Mouse (Mus musculus): ENCODE data around the gene Xpo6. TPM values are rescaled to one million over a fixed set of nuclear protein-coding genes. Genes with fewer than 3 reads are reported as not detected.

Xpo6 gene
- polyA plus RNA-seq, 1 experiment: 454 TPM

- no peak within 1 kb of the TSS; the same call in 1 of the 2 replicates for H3K4me3 ChIP-seq (ENCODE audit: control insufficient read depth, insufficient read depth, low read length)
- DNase-seq: no peak
These were observed 118.0 kb downstream of the Xpo6 start, which contains the start of gene Gsg1l for GRCm38 (mm10) chr7:126082286-126082741. Gene Gsg1l (minus strand): TSS chr7:126082411.

GRCm38 (mm10) chr7:126081727-126082285 is 118.5 kb downstream of the Xpo6 start:
- WGBS: 2% methylated on average over 80 of the region's 80 CpGs
- no peak overlapping the region for H3K27ac ChIP-seq (ENCODE audit: control insufficient read depth, insufficient read depth, low read length)
- H3K36me3 ChIP-seq (ENCODE audit: control insufficient read depth, insufficient read depth, low read length): no peaks in the 10 kb centered on the region
- H3K27me3 ChIP-seq (ENCODE audit: control insufficient read depth, insufficient read depth, low read length): peaks cover 15% of the 10 kb centered on the region; the same call in 1 of the 2 replicates
- no peak for TF ChIP-seq POLR2A (IDR thresholded peaks at IDR 0.05; ENCODE audit: control insufficient read depth, extremely low read depth, insufficient read depth, low read length, poor library complexity)
- no peak for TF ChIP-seq CTCF (IDR thresholded peaks at IDR 0.05; ENCODE audit: borderline replicate concordance, control insufficient read depth, extremely low read depth, insufficient read depth, low read length, poor library complexity)
- no peak overlapping the region; the same call in 1 of the 2 replicates for H3K4me3 ChIP-seq (ENCODE audit: control insufficient read depth, insufficient read depth, low read length)
- peaks cover 7% of the 10 kb centered on the region for H3K4me1 ChIP-seq (replicated peaks; ENCODE audit: control insufficient read depth, insufficient read depth, low read length)
- DNase-seq: no peak

More at GRCm38 (mm10) chr7:126082286-126082741, 118.0 kb downstream of the Xpo6 start, which contains the start of gene Gsg1l:
- TF ChIP-seq CTCF (IDR thresholded peaks at IDR 0.05; ENCODE audit: borderline replicate concordance, control insufficient read depth, extremely low read depth, insufficient read depth, low read length, poor library complexity): no peak
- no peak for TF ChIP-seq POLR2A (IDR thresholded peaks at IDR 0.05; ENCODE audit: control insufficient read depth, extremely low read depth, insufficient read depth, low read length, poor library complexity)
- Histone ChIP-seq H3K27me3 (ENCODE audit: control insufficient read depth, insufficient read depth, low read length) (peaks cover 15% of the 10 kb centered on the region; the same call in 1 of the 2 replicates), H3K4me1 (replicated peaks; ENCODE audit: control insufficient read depth, insufficient read depth, low read length) (peaks cover 7% of the 10 kb centered on the region), H3K27ac (ENCODE audit: control insufficient read depth, insufficient read depth, low read length) (no peak within 1 kb of the TSS), H3K36me3 (ENCODE audit: control insufficient read depth, insufficient read depth, low read length) (no peaks in the 10 kb centered on the region)
- under 1% methylated on average over 49 of the region's 49 CpGs for WGBS

GRCm38 (mm10) chr7:126080949-126081654 is 119.2 kb downstream of the Xpo6 start:
- peaks cover 7% of the 10 kb centered on the region for H3K4me1 ChIP-seq (replicated peaks; ENCODE audit: control insufficient read depth, insufficient read depth, low read length)
- H3K27me3 ChIP-seq (ENCODE audit: control insufficient read depth, insufficient read depth, low read length): peaks cover 15% of the 10 kb centered on the region; the same call in 1 of the 2 replicates
- H3K36me3 ChIP-seq (ENCODE audit: control insufficient read depth, insufficient read depth, low read length): no peaks in the 10 kb centered on the region
- H3K4me3 ChIP-seq (ENCODE audit: control insufficient read depth, insufficient read depth, low read length): no peak overlapping the region
- WGBS: 34% methylated on average over 16 of the region's 16 CpGs
- DNase-seq: no peak
- TF ChIP-seq POLR2A (IDR thresholded peaks at IDR 0.05; ENCODE audit: control insufficient read depth, extremely low read depth, insufficient read depth, low read length, poor library complexity) (no peak), CTCF (IDR thresholded peaks at IDR 0.05; ENCODE audit: borderline replicate concordance, control insufficient read depth, extremely low read depth, insufficient read depth, low read length, poor library complexity) (no peak)
- no peak overlapping the region for H3K27ac ChIP-seq (ENCODE audit: control insufficient read depth, insufficient read depth, low read length)

GRCm38 (mm10) chr7:126076935-126077334 is 123.4 kb downstream of the Xpo6 start:
- WGBS: 96% methylated on average over 1 of the region's 1 CpGs
- no peak overlapping the region for H3K4me3 ChIP-seq (ENCODE audit: control insufficient read depth, insufficient read depth, low read length)
- DNase-seq: no peak
- H3K27me3 ChIP-seq (ENCODE audit: control insufficient read depth, insufficient read depth, low read length): peaks cover 9% of the 10 kb centered on the region; the same call in 1 of the 2 replicates
- TF ChIP-seq POLR2A (IDR thresholded peaks at IDR 0.05; ENCODE audit: control insufficient read depth, extremely low read depth, insufficient read depth, low read length, poor library complexity): no peak
- TF ChIP-seq CTCF (IDR thresholded peaks at IDR 0.05; ENCODE audit: borderline replicate concordance, control insufficient read depth, extremely low read depth, insufficient read depth, low read length, poor library complexity): no peak
- H3K27ac ChIP-seq (ENCODE audit: control insufficient read depth, insufficient read depth, low read length): no peak overlapping the region
- no peaks in the 10 kb centered on the region for H3K36me3 ChIP-seq (ENCODE audit: control insufficient read depth, insufficient read depth, low read length)
- H3K4me1 ChIP-seq (replicated peaks; ENCODE audit: control insufficient read depth, insufficient read depth, low read length): peaks cover 4% of the 10 kb centered on the region

- no peaks in the 10 kb centered on the region for H3K36me3 ChIP-seq (ENCODE audit: control insufficient read depth, insufficient read depth, low read length)
- DNase-seq: no peak
- TF ChIP-seq POLR2A (IDR thresholded peaks at IDR 0.05; ENCODE audit: control insufficient read depth, extremely low read depth, insufficient read depth, low read length, poor library complexity): no peak
- TF ChIP-seq CTCF (IDR thresholded peaks at IDR 0.05; ENCODE audit: borderline replicate concordance, control insufficient read depth, extremely low read depth, insufficient read depth, low read length, poor library complexity): no peak
- no peaks in the 10 kb centered on the region; the same call in 1 of the 2 replicates for H3K27me3 ChIP-seq (ENCODE audit: control insufficient read depth, insufficient read depth, low read length)
- H3K4me1 ChIP-seq (replicated peaks; ENCODE audit: control insufficient read depth, insufficient read depth, low read length): no peaks in the 10 kb centered on the region
- no peak overlapping the region for H3K4me3 ChIP-seq (ENCODE audit: control insufficient read depth, insufficient read depth, low read length)
- 27% methylated on average over 9 of the region's 9 CpGs for WGBS
- H3K27ac ChIP-seq (ENCODE audit: control insufficient read depth, insufficient read depth, low read length): no peak overlapping the region
These were observed 125.2 kb downstream of the Xpo6 start for GRCm38 (mm10) chr7:126075058-126075457.

- H3K27me3 ChIP-seq (ENCODE audit: control insufficient read depth, insufficient read depth, low read length): no peaks in the 10 kb centered on the region
- no peaks in the 10 kb centered on the region for H3K36me3 ChIP-seq (ENCODE audit: control insufficient read depth, insufficient read depth, low read length)
- no peak overlapping the region for H3K27ac ChIP-seq (ENCODE audit: control insufficient read depth, insufficient read depth, low read length)
- no peaks in the 10 kb centered on the region for H3K4me1 ChIP-seq (replicated peaks; ENCODE audit: control insufficient read depth, insufficient read depth, low read length)
- no peak for DNase-seq
- H3K4me3 ChIP-seq (ENCODE audit: control insufficient read depth, insufficient read depth, low read length): no peak overlapping the region
- WGBS: over 99% methylated on average over 4 of the region's 4 CpGs
- TF ChIP-seq CTCF (IDR thresholded peaks at IDR 0.05; ENCODE audit: borderline replicate concordance, control insufficient read depth, extremely low read depth, insufficient read depth, low read length, poor library complexity) (no peak), POLR2A (IDR thresholded peaks at IDR 0.05; ENCODE audit: control insufficient read depth, extremely low read depth, insufficient read depth, low read length, poor library complexity) (no peak)
These were observed 130.0 kb downstream of the Xpo6 start for GRCm38 (mm10) chr7:126070321-126070720.
